Mouse (Mus musculus) spleen, adult 2 months (tissue): ENCODE measurements around the gene Stx1b. TPM values are rescaled to one million over a fixed set of nuclear protein-coding genes. Genes with fewer than 3 reads are reported as not detected.

Experiments used
- DNase-seq, 2 experiments: peaks; one replicate each; pipeline versions ENCODE4 v3.0.0 to v3.0.0-alpha.2; 2012 to 2021; ENCODE audit warnings: low spot score in 2 of 2, low read depth in 1 of 2
- H3K27ac ChIP-seq: fragments of 200-500 bp; 2 replicates; pipeline ENCODE4 v1.5.1; 2012; ENCODE audit warnings: low read length, inconsistent platforms; ENCODE audit not compliant: insufficient read depth
- H3K27me3 ChIP-seq: fragments of 200-500 bp; 2 replicates; pipeline ENCODE4 v1.6.1; 2012; ENCODE audit warnings: mild to moderate bottlenecking, moderate library complexity, low read length, inconsistent platforms; ENCODE audit not compliant: control insufficient read depth, insufficient read depth
- H3K36me3 ChIP-seq: fragments of 200-500 bp; 2 replicates; pipeline ENCODE4 v1.6.1; 2012; ENCODE audit warnings: mild to moderate bottlenecking, low read length, inconsistent platforms; ENCODE audit not compliant: control insufficient read depth, insufficient read depth
- H3K4me1 ChIP-seq: fragments of 200-500 bp; 2 replicates; pipeline ENCODE4 v1.6.1; 2011; ENCODE audit warnings: inconsistent platforms; ENCODE audit not compliant: control insufficient read depth, insufficient read depth, insufficient read length
- H3K4me3 ChIP-seq: fragments of 200-500 bp; 2 replicates; pipeline ENCODE4 v1.5.1; 2011; ENCODE audit warnings: mild to moderate bottlenecking, inconsistent platforms; ENCODE audit not compliant: insufficient read depth, insufficient read length; ENCODE audit errors: extremely low read depth
- CTCF ChIP-seq: fragments of 200-500 bp; IDR thresholded peaks from 2 replicates; pipeline ENCODE4 v1.5.1; 2011; ENCODE audit warnings: mild to moderate bottlenecking, inconsistent platforms; ENCODE audit not compliant: insufficient read depth, insufficient read length, insufficient replicate concordance; ENCODE audit errors: extremely low read depth
- POLR2A ChIP-seq: fragments of 200-500 bp; IDR thresholded peaks from 2 replicates; pipeline ENCODE4 v1.6.1; 2011; ENCODE audit warnings: low read depth, low read length, inconsistent platforms
- WGBS: fragments of 180-500 bp; shearing (Covaris S2); methylation state at CpG from one replicate; pipeline ENCODE4 v1.1.7; 2018; 5-methylcytosine and 5-hydroxymethylcytosine counted together
- polyA plus RNA-seq: library from polyadenylated mRNA; depleted of rRNA; stranded (reverse); fragments of >200 nt; gene quantifications from 2 replicates; pipeline ENCODE4 v1.2.3, GENCODE M21; 2012

Stx1b gene
- polyA plus RNA-seq, 1 experiment, result 1.4 TPM

DNA sequence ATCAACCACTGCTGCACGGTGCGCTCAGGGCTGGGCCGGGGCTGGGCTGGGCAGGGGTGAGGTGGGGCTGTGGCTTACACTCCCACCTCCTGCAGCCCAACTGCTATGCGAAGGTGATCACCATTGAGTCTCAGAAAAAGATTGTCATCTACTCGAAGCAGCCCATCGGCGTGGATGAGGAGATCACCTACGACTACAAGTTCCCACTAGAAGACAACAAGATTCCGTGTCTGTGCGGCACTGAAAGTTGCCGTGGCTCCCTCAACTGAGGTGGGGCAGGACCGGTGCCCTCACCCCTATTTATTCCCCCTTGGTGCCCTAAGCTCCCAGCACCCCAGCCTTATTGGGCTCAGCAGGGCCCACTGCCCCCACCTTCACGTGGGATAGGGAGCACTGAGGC is 25.1 kb downstream of the Stx1b start:
- Histone ChIP-seq H3K27me3 (no peaks in the 10 kb centered on the region), H3K36me3 (peaks cover 37% of the 10 kb centered on the region), H3K4me1 (no peaks in the 10 kb centered on the region; the same call in 1 of the 2 replicates), H3K27ac (no peak overlapping the region), H3K4me3 (no peak overlapping the region)
- 88% methylated on average over 13 of the region's 13 CpGs for WGBS
- TF ChIP-seq CTCF (no peak), POLR2A (no peak)
- DNase-seq, result no peak

- Histone ChIP-seq H3K36me3 (peaks cover 37% of the 10 kb centered on the region), H3K27ac (no peak overlapping the region), H3K4me3 (no peak overlapping the region), H3K27me3 (no peaks in the 10 kb centered on the region), H3K4me1 (no peaks in the 10 kb centered on the region)
- no peak for TF ChIP-seq CTCF
- no peak for TF ChIP-seq POLR2A
- 88% methylated on average over 4 of the region's 4 CpGs for WGBS
- DNase-seq, result no peak
Observed at GRCm38 (mm10) chr7:127798591-127798990, 25.8 kb downstream of the Stx1b start.

DNA sequence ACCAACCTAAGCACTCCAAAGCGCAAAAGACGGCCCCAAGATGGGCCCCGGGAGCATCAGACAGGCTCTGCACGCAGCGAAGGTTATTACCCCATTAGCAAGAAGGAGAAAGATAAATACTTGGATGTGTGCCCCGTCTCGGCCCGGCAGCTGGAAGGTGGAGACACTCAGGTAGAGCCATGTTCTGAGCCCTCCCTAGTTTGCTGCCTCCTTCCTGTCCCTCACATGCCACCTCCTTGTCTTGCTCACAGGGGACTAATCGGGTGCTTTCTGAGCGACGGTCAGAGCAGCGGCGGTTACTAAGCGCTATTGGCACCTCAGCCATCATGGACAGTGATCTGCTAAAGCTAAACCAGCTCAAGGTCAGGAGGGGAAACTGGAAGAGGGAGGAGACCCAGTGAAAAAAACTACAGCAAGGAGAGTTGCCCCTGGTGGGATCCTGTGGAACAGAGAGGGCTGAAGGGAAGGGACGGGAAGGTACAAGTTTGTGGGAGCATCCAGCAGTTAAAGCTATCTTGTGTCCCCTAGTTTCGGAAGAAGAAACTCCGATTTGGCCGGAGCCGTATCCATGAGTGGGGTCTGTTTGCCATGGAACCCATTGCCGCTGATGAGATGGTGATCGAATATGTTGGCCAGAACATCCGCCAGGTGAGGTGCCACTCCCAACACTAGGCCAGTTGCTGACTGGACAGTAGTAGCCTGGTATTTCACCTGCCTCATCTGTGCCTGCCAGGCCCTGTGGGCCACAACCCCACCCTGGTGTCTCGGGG is 27.1 kb downstream of the Stx1b start:
- H3K36me3 ChIP-seq, result peaks cover 41% of the 10 kb centered on the region
- no peak overlapping the region for H3K27ac ChIP-seq
- no peak for DNase-seq
- no peaks in the 10 kb centered on the region for H3K27me3 ChIP-seq
- no peak overlapping the region for H3K4me3 ChIP-seq
- TF ChIP-seq POLR2A, result no peak
- 95% methylated on average over 23 of the region's 23 CpGs for WGBS
- no peaks in the 10 kb centered on the region for H3K4me1 ChIP-seq

GRCm38 (mm10) chr7:127785308-127785707 is 39.0 kb downstream of the Stx1b start, which contains the start of gene Gm49388:
Gene Gm49388, plus strand, starts transcription at chr7:127785608.
- Histone ChIP-seq H3K36me3 (peaks cover 60% of the 10 kb centered on the region), H3K27me3 (no peaks in the 10 kb centered on the region), H3K4me1 (no peaks in the 10 kb centered on the region), H3K4me3 (no peak within 1 kb of the TSS), H3K27ac (no peak within 1 kb of the TSS)
- no peak for DNase-seq
- TF ChIP-seq POLR2A, result no peak
- TF ChIP-seq CTCF, result no peak
- 97% methylated on average over 7 of the region's 7 CpGs for WGBS

DNA sequence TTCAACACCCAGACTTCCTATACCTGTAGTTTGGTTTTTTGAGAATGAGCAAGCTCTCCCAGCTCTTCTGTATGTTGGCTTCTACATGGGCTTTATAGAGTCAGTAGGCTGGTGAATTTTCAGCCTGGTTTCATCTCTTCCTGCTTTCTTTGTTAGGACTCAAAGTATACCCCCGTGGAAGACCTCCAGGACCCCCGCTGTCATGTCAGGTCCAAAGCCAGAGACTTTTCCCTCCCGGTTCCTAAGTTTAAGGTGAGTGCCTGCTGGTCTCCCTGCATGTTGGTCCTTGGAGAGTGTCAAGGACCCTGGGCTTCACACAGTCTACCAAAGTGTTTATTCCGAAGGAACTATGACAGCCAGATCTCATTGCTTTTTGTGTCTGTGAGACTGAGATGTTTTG is 46.0 kb downstream of the Stx1b start:
- Histone ChIP-seq H3K4me1 (peaks cover 5% of the 10 kb centered on the region; the same call in 1 of the 2 replicates), H3K36me3 (peaks cover 9% of the 10 kb centered on the region), H3K27me3 (no peaks in the 10 kb centered on the region), H3K4me3 (peak overlapping the region; percentile 95), H3K27ac (no peak overlapping the region)
- WGBS, result 78% methylated on average over 4 of the region's 4 CpGs
- DNase-seq, result no peak
- TF ChIP-seq CTCF (no peak), POLR2A (no peak)

DNA sequence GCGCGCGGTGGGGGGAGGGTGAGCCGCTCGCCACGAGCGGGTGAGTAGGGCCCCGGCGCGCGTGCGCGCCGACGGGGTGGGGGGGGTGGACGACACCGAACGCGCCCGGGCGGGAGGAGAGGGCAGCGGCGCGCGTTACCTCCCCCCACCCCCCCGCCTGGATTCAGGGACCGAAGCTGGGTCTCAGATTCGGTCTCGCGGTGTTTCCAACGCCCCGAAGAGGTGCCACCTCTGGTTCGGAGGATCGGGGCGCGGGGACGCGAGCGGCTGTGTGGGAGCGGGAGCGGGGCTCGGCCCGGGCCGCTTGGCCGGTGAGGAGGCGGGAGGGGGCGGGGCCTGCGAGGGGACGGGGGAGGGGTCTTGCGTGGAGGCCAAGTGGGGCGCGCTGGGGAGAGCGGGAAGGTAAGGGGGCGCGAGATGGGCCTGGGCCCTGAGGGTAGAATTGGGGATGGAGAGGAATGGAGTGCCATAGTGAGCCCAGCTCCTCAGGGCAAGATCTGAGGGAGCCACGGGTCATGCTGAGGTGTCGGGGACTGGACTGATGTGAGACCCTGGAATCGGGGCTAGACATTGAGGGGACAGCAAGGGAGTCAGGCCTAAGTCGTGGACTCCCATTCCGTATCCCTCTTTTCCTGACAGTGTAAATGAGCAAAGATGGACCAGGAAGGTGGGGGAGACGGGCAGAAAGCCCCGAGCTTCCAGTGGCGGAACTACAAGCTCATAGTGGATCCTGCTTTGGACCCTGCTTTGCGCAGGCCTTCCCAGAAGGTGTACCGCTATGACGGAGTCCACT is 46.7 kb downstream of the Stx1b start:
- H3K4me1 ChIP-seq, result peaks cover 5% of the 10 kb centered on the region; the same call in 1 of the 2 replicates
- no peak for TF ChIP-seq POLR2A
- TF ChIP-seq CTCF, result no peak

More for the DNA sequence above, 46.7 kb downstream of the Stx1b start:
- WGBS, result 2% methylated on average over 63 of the region's 66 CpGs
- peaks cover 9% of the 10 kb centered on the region for H3K36me3 ChIP-seq
- H3K27me3 ChIP-seq, result no peaks in the 10 kb centered on the region
- peak overlapping the region; percentile 95 for H3K4me3 ChIP-seq
- DNase-seq, result peak in 1 of 2 experiments; percentile 38
- H3K27ac ChIP-seq, result peak overlapping the region; percentile 96
